In genomic region chr11:117877917-117878745, GRCm38 (mm10) we compare ENCODE assay signal across 8 mouse cellular contexts. TPM values are rescaled to one million over a fixed set of nuclear protein-coding genes. Genes with fewer than 3 reads are reported as not detected.
DNase-seq lines count a peak whose midpoint lies in the region; ATAC-seq lines count a peak whose summit lies in the region.

No protein-coding gene starts in this region.

- H3K27me3 ChIP-seq in hindbrain, embryonic 13.5 days, result peaks cover 25% of the 10 kb centered on the region; the same call in 1 of the 2 replicates
- H3K27me3 ChIP-seq in megakaryocyte, embryonic 14.5 days (replicated peaks), result peaks cover 25% of the 10 kb centered on the region
- H3K27me3 ChIP-seq in stomach, embryonic 16.5 days (ENCODE audit: control insufficient read depth, insufficient read depth, low read length), result no peaks in the 10 kb centered on the region

- H3K9me3 ChIP-seq in hindbrain, embryonic 13.5 days, result no peaks in the 10 kb centered on the region
- H3K9me3 ChIP-seq in megakaryocyte, embryonic 14.5 days, result no peaks in the 10 kb centered on the region
- H3K9me3 ChIP-seq in stomach, embryonic 16.5 days (replicated peaks; ENCODE audit: control insufficient read depth, low read length), result no peaks in the 10 kb centered on the region

- WGBS in hindbrain, embryonic 13.5 days, result 21% methylated on average over 13 of the region's 13 CpGs
- WGBS in stomach, embryonic 16.5 days, result 25% methylated on average over 13 of the region's 13 CpGs

- H3K4me3 ChIP-seq in hindbrain, embryonic 13.5 days, result no peak overlapping the region
- peak overlapping the region; percentile 86 for H3K4me3 ChIP-seq in megakaryocyte, embryonic 14.5 days (replicated peaks)
- no peak overlapping the region for H3K4me3 ChIP-seq in stomach, embryonic 16.5 days (replicated peaks; ENCODE audit: low read length)

- peaks cover 39% of the 10 kb centered on the region for H3K4me1 ChIP-seq in hindbrain, embryonic 13.5 days (replicated peaks)
- H3K4me1 ChIP-seq in megakaryocyte, embryonic 14.5 days, result peaks cover 85% of the 10 kb centered on the region
- peaks cover 30% of the 10 kb centered on the region for H3K4me1 ChIP-seq in stomach, embryonic 16.5 days (ENCODE audit: control insufficient read depth, insufficient read depth, low read length)

- peak; percentile 62 to 75 for DNase-seq in right cerebral cortex, postnatal 10 days (ENCODE audit: low spot score in 2 of 2)
- no peak for DNase-seq in right cerebral cortex, adult 18-20 months
- peak; percentile 52 to 61 for DNase-seq in layer of hippocampus, postnatal 14 days (ENCODE audit: low spot score in 2 of 2)
- DNase-seq in embryo, embryonic 10 days (ENCODE audit: low spot score), result no peak

- ATAC-seq in common myeloid progenitor, adult 5-6 weeks (replicated peaks; ENCODE audit: low read depth, poor library complexity, severe bottlenecking), result peak; percentile 67
- ATAC-seq in hindbrain, embryonic 13.5 days (ENCODE audit: low FRiP score), result peak; percentile 67
- ATAC-seq in stomach, embryonic 16.5 days (ENCODE audit: insufficient read depth, low FRiP score), result peak; percentile 23

- H3K4me2 ChIP-seq in hindbrain, embryonic 13.5 days, result peak overlapping the region; percentile 40
- peak overlapping the region; percentile 11; the same call in 1 of the 2 replicates for H3K4me2 ChIP-seq in stomach, embryonic 16.5 days (ENCODE audit: low read depth, low read length)

- peak overlapping the region; percentile 67 for H3K27ac ChIP-seq in hindbrain, embryonic 13.5 days
- H3K27ac ChIP-seq in stomach, embryonic 16.5 days (ENCODE audit: low read length), result peak overlapping the region; percentile 67

- peak overlapping the region; percentile 39; the same call in 1 of the 2 replicates for H3K9ac ChIP-seq in hindbrain, embryonic 13.5 days
- H3K9ac ChIP-seq in stomach, embryonic 16.5 days (ENCODE audit: low read length), result peak overlapping the region; percentile 63

- H3K36me3 ChIP-seq in hindbrain, embryonic 13.5 days, result no peaks in the 10 kb centered on the region
- no peaks in the 10 kb centered on the region for H3K36me3 ChIP-seq in megakaryocyte, embryonic 14.5 days (replicated peaks; ENCODE audit: low read length)
- H3K36me3 ChIP-seq in stomach, embryonic 16.5 days (ENCODE audit: control insufficient read depth, insufficient read depth, low read length), result no peaks in the 10 kb centered on the region

RNA-seq across cellular contexts. Expression of gene Tha1, which starts 4.8 kb away (rescaled TPM):
- total RNA-seq in common myeloid progenitor, adult 5-6 weeks (2017), result 5.4 and 6.0 TPM in 2 replicates
- polyA plus RNA-seq in hindbrain, embryonic 13.5 days (2015; fragmentation: Nextera tagmentation; extraction: Ambion mirVana), result 3.2 and 3.3 TPM in 2 replicates
- total RNA-seq in layer of hippocampus, postnatal 14 days (2021), result 1 to 10 TPM; 3.1 to 3.5 TPM
- 6.0 and 6.4 TPM in 2 replicates for polyA plus RNA-seq in megakaryocyte, embryonic 14.5 days (2012; ENCODE audit: insufficient read depth, low replicate concordance)
- polyA plus RNA-seq in stomach, embryonic 16.5 days (2015; fragmentation: Nextera tagmentation; extraction: Ambion mirVana), result 6.8 and 8.2 TPM in 2 replicates

RNA-seq across cellular contexts. Expression of gene Tmem235, which starts 17.6 kb away (rescaled TPM):
- total RNA-seq in common myeloid progenitor, adult 5-6 weeks (2017), result not detected in 2 replicates
- polyA plus RNA-seq in hindbrain, embryonic 13.5 days (2015; fragmentation: Nextera tagmentation; extraction: Ambion mirVana), result not detected in 2 replicates
- total RNA-seq in layer of hippocampus, postnatal 14 days (2021), result not detected
- 0.07 TPM in 1 of 2 replicates, not detected in the other for polyA plus RNA-seq in megakaryocyte, embryonic 14.5 days (2012; ENCODE audit: insufficient read depth, low replicate concordance)
- polyA plus RNA-seq in stomach, embryonic 16.5 days (2015; fragmentation: Nextera tagmentation; extraction: Ambion mirVana), result not detected in 2 replicates

RNA-seq across cellular contexts. Expression of gene Birc5, which starts 29.1 kb away (rescaled TPM):
- 192 and 193 TPM in 2 replicates for total RNA-seq in common myeloid progenitor, adult 5-6 weeks (2017)
- polyA plus RNA-seq in hindbrain, embryonic 13.5 days (2015; fragmentation: Nextera tagmentation; extraction: Ambion mirVana), result 56.0 and 57.4 TPM in 2 replicates
- total RNA-seq in layer of hippocampus, postnatal 14 days (2021), result 1 to 10 TPM; 2.1 to 3.4 TPM
- polyA plus RNA-seq in megakaryocyte, embryonic 14.5 days (2012; ENCODE audit: insufficient read depth, low replicate concordance), result 58.9 and 69.8 TPM in 2 replicates
- polyA plus RNA-seq in stomach, embryonic 16.5 days (2015; fragmentation: Nextera tagmentation; extraction: Ambion mirVana), result 230 and 247 TPM in 2 replicates

RNA-seq across cellular contexts. Expression of gene Tk1, which starts 52.2 kb away (rescaled TPM):
- 61.6 and 75.3 TPM in 2 replicates for total RNA-seq in common myeloid progenitor, adult 5-6 weeks (2017)
- 25.3 and 26.0 TPM in 2 replicates for polyA plus RNA-seq in hindbrain, embryonic 13.5 days (2015; fragmentation: Nextera tagmentation; extraction: Ambion mirVana)
- total RNA-seq in layer of hippocampus, postnatal 14 days (2021), result 1 to 10 TPM; 1.6 to 3.3 TPM
- 12.9 and 17.2 TPM in 2 replicates for polyA plus RNA-seq in megakaryocyte, embryonic 14.5 days (2012; ENCODE audit: insufficient read depth, low replicate concordance)
- polyA plus RNA-seq in stomach, embryonic 16.5 days (2015; fragmentation: Nextera tagmentation; extraction: Ambion mirVana), result 120 and 128 TPM in 2 replicates

RNA-seq across cellular contexts. Expression of gene Afmid, which starts 52.4 kb away (rescaled TPM):
- 0.27 TPM in 1 of 2 replicates, not detected in the other for total RNA-seq in common myeloid progenitor, adult 5-6 weeks (2017)
- 4.2 and 4.9 TPM in 2 replicates for polyA plus RNA-seq in hindbrain, embryonic 13.5 days (2015; fragmentation: Nextera tagmentation; extraction: Ambion mirVana)
- 1 to 10 TPM; 4.2 to 4.5 TPM for total RNA-seq in layer of hippocampus, postnatal 14 days (2021)
- polyA plus RNA-seq in megakaryocyte, embryonic 14.5 days (2012; ENCODE audit: insufficient read depth, low replicate concordance), result 1.8 and 2.6 TPM in 2 replicates
- 6.8 and 8.5 TPM in 2 replicates for polyA plus RNA-seq in stomach, embryonic 16.5 days (2015; fragmentation: Nextera tagmentation; extraction: Ambion mirVana)

Comparison
In these comparisons a context has a peak if more than half of its experiments do, and no peak if none do; other contexts are left out.
1. DNase-seq: peak in right cerebral cortex, postnatal 10 days (2 of 2) and layer of hippocampus, postnatal 14 days (2 of 2); none in right cerebral cortex, adult 18-20 months (single experiment) and embryo, embryonic 10 days (single experiment).
2. Peak in every context shown above with its lines, with median percentiles within 50 percentile points of each other: ATAC-seq.